Mouse (Mus musculus) gastrocnemius, adult 18-20 months (tissue): ENCODE data around the gene Olfr1380. TPM values are rescaled to one million over a fixed set of nuclear protein-coding genes. Genes with fewer than 3 reads are reported as not detected.

ENCODE experiments used
- total RNA-seq, 2 experiments: library from RNA; stranded (reverse); gene quantifications; 2 replicates each; pipeline ENCODE4 v1.2.3; 2021

Gene Olfr1380
- total RNA-seq, 2 experiments from 2014 or later: not detected

Other genes starting within 250 kb of the Olfr1380 start
- not detected for gene Olfr1391, start 234.1 kb upstream of the Olfr1380 start, total RNA-seq
- gene Olfr1390, start 221.7 kb upstream of the Olfr1380 start, total RNA-seq: not detected
- gene Olfr1389, start 133.8 kb upstream of the Olfr1380 start, total RNA-seq: not detected
- under 1 TPM in 1 of 2 experiments, not detected in 1; 0.07 TPM for gene Olfr1388, start 120.3 kb upstream of the Olfr1380 start, total RNA-seq
- not detected for gene Olfr1387, start 101.5 kb upstream of the Olfr1380 start, total RNA-seq
- gene Olfr1386, start 91.8 kb upstream of the Olfr1380 start, total RNA-seq: not detected
- not detected for gene Olfr1385, start 67.8 kb upstream of the Olfr1380 start, total RNA-seq
- not detected for gene Olfr1384, start 50.2 kb upstream of the Olfr1380 start, total RNA-seq
- gene Olfr1383, start 37.2 kb upstream of the Olfr1380 start, total RNA-seq: under 1 TPM in 1 of 2 experiments, not detected in 1; 0.30 TPM
- gene Olfr1382, start 28.6 kb upstream of the Olfr1380 start, total RNA-seq: not detected
- gene Olfr1381, start 13.4 kb upstream of the Olfr1380 start, total RNA-seq: not detected
- 1 to 10 TPM; 2.3 to 3.9 TPM for gene Flt4, start 52.4 kb downstream of the Olfr1380 start, total RNA-seq
- gene Scgb3a1, start 106.7 kb downstream of the Olfr1380 start, total RNA-seq: not detected
- 10 to 100 TPM; 10.4 to 10.7 TPM for gene Cnot6, start 155.8 kb downstream of the Olfr1380 start, total RNA-seq
- 10 to 100 TPM in 1 of 2 experiments, 1 to 10 TPM in 1; 4.6 to 11.7 TPM for gene Gfpt2, start 237.3 kb downstream of the Olfr1380 start, total RNA-seq